Mouse (Mus musculus): ENCODE results near the gene Tedc2.

DNA sequence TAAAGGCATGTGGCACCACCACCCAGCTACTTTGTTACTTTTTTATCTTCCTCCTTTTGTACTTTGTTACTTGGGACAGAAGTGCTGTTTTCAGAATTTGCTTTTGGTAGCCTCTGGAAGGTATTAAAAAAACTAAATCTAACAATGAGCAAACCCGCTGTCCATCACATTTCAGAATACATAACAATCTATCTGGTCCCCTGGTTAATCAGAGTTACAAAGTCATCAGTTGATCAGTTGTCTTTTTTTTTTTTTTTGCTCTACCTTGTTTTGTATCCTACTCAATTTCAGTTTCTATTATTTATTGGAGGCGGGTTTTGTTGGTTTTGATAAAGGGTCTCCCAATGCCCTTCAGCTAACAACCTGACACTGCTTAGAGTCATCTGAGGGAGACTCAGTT lies 31.7 kb upstream of the Tedc2 start:
- TF ChIP-seq CTCF (conservative IDR thresholded peaks at IDR 0.05 in 1 of 2, IDR thresholded peaks at IDR 0.05 in 1 of 2; ENCODE audit: low read depth in 2 of 2, low read length in 2 of 2): no peak
- no peak for TF ChIP-seq POLR2A (IDR thresholded peaks at IDR 0.05; ENCODE audit: low read depth, low read length)
- TF ChIP-seq CHD2 (IDR thresholded peaks at IDR 0.05; ENCODE audit: low read length): no peak
- no peak for TF ChIP-seq MAZ (IDR thresholded peaks at IDR 0.05; ENCODE audit: low read depth, low read length)
- no peak for TF ChIP-seq MAX (IDR thresholded peaks at IDR 0.05; ENCODE audit: low read length)
- no peak for TF ChIP-seq NELFE (IDR thresholded peaks at IDR 0.05; ENCODE audit: low read depth, low read length)
- no peak for TF ChIP-seq SIN3A (IDR thresholded peaks at IDR 0.05; ENCODE audit: low read length)

All from CH12.LX (cell line).